Mouse (Mus musculus): ENCODE data around the gene Dyrk1a. TPM values are rescaled to one million over a fixed set of nuclear protein-coding genes. Genes with fewer than 3 reads are reported as not detected.

The Dyrk1a gene
- total RNA-seq, 2 experiments from 2014 or later = 89.7 to 94.6 TPM

GRCm38 (mm10) chr16:94536417-94537158 is 33.2 kb upstream of the Dyrk1a start:
- no peak for TF ChIP-seq CTCF (IDR thresholded peaks at IDR 0.05)
- Histone ChIP-seq H3K27ac (no peak overlapping the region), H3K4me3 (no peak overlapping the region)
- intact Hi-C loops (cut with DNase I) = no loop called here
- no peak for DNase-seq (ENCODE audit: extremely low spot score in 1 of 2, low spot score in 2 of 2)

- H3K27ac ChIP-seq = no peak overlapping the region
- H3K4me3 ChIP-seq = no peak overlapping the region
- intact Hi-C loops (cut with DNase I) = no loop called here
- no peak for TF ChIP-seq CTCF (IDR thresholded peaks at IDR 0.05)
- DNase-seq (ENCODE audit: extremely low spot score in 1 of 2, low spot score in 2 of 2) = no peak
Measured at GRCm38 (mm10) chr16:94537159-94537527, 32.7 kb upstream of the Dyrk1a start.

GRCm38 (mm10) chr16:94540140-94540539 is 29.7 kb upstream of the Dyrk1a start:
- Histone ChIP-seq H3K27ac (no peak overlapping the region), H3K4me3 (no peak overlapping the region)
- DNase-seq (ENCODE audit: extremely low spot score in 1 of 2, low spot score in 2 of 2) = no peak
- no peak for TF ChIP-seq CTCF (IDR thresholded peaks at IDR 0.05)
- intact Hi-C loops (cut with DNase I) = no loop called here

- intact Hi-C loops (cut with DNase I) = no loop called here
Measured at GRCm38 (mm10) chr16:94542898-94543297, 26.9 kb upstream of the Dyrk1a start.

GRCm38 (mm10) chr16:94544540-94545105 is 25.2 kb upstream of the Dyrk1a start:
- Histone ChIP-seq H3K4me3 (no peak overlapping the region), H3K27ac (no peak overlapping the region)
- no peak for DNase-seq (ENCODE audit: extremely low spot score in 1 of 2, low spot score in 2 of 2)
- intact Hi-C loops (cut with DNase I) = no loop called here
- TF ChIP-seq CTCF (IDR thresholded peaks at IDR 0.05) = no peak

More at GRCm38 (mm10) chr16:94542898-94543297, 26.9 kb upstream of the Dyrk1a start:
- Histone ChIP-seq H3K4me3 (no peak overlapping the region), H3K27ac (no peak overlapping the region)
- TF ChIP-seq CTCF (IDR thresholded peaks at IDR 0.05) = no peak
- DNase-seq (ENCODE audit: extremely low spot score in 1 of 2, low spot score in 2 of 2) = no peak

- no peak for DNase-seq (ENCODE audit: extremely low spot score in 1 of 2, low spot score in 2 of 2)
- no peak overlapping the region for H3K4me3 ChIP-seq
- no peak overlapping the region for H3K27ac ChIP-seq
- TF ChIP-seq CTCF (IDR thresholded peaks at IDR 0.05) = no peak
- intact Hi-C loops (cut with DNase I) = no loop called here
Measured at GRCm38 (mm10) chr16:94545781-94546562, 23.8 kb upstream of the Dyrk1a start.

- TF ChIP-seq CTCF (IDR thresholded peaks at IDR 0.05) = no peak
- Histone ChIP-seq H3K4me3 (no peak overlapping the region), H3K27ac (no peak overlapping the region)
- no peak for DNase-seq (ENCODE audit: extremely low spot score in 1 of 2, low spot score in 2 of 2)
- intact Hi-C loops (cut with DNase I) = no loop called here
Measured at GRCm38 (mm10) chr16:94549813-94550212, 20.0 kb upstream of the Dyrk1a start.

- Histone ChIP-seq H3K4me3 (no peak overlapping the region), H3K27ac (no peak overlapping the region)
- DNase-seq (ENCODE audit: extremely low spot score in 1 of 2, low spot score in 2 of 2) = no peak
- no peak for TF ChIP-seq CTCF (IDR thresholded peaks at IDR 0.05)
- intact Hi-C loops (cut with DNase I) = no loop called here
Measured at GRCm38 (mm10) chr16:94551934-94552333, 17.9 kb upstream of the Dyrk1a start.

- H3K4me3 ChIP-seq = no peak overlapping the region
- DNase-seq (ENCODE audit: extremely low spot score in 1 of 2, low spot score in 2 of 2) = no peak
- no peak overlapping the region for H3K27ac ChIP-seq
- no peak for TF ChIP-seq CTCF (IDR thresholded peaks at IDR 0.05)
- intact Hi-C loops (cut with DNase I) = no loop called here
Measured at GRCm38 (mm10) chr16:94555346-94555745, 14.5 kb upstream of the Dyrk1a start.

GRCm38 (mm10) chr16:94556228-94556627 is 13.6 kb upstream of the Dyrk1a start:
- Histone ChIP-seq H3K27ac (no peak overlapping the region), H3K4me3 (no peak overlapping the region)
- no peak for TF ChIP-seq CTCF (IDR thresholded peaks at IDR 0.05)
- DNase-seq (ENCODE audit: extremely low spot score in 1 of 2, low spot score in 2 of 2) = no peak
- intact Hi-C loops (cut with DNase I) = no loop called here

- DNase-seq (ENCODE audit: extremely low spot score in 1 of 2, low spot score in 2 of 2) = no peak
- intact Hi-C loops (cut with DNase I) = no loop called here
- Histone ChIP-seq H3K4me3 (no peak overlapping the region), H3K27ac (no peak overlapping the region)
- TF ChIP-seq CTCF (IDR thresholded peaks at IDR 0.05) = no peak
Measured at GRCm38 (mm10) chr16:94559282-94559681, 10.5 kb upstream of the Dyrk1a start.

GRCm38 (mm10) chr16:94559782-94560181 is 10.0 kb upstream of the Dyrk1a start:
- no peak for TF ChIP-seq CTCF (IDR thresholded peaks at IDR 0.05)
- intact Hi-C loops (cut with DNase I) = no loop called here
- Histone ChIP-seq H3K27ac (no peak overlapping the region), H3K4me3 (no peak overlapping the region)
- DNase-seq (ENCODE audit: extremely low spot score in 1 of 2, low spot score in 2 of 2) = no peak

Data from left cerebral cortex, adult 2 months (tissue).